Mouse (Mus musculus): ENCODE data around the gene Pomt2.
A peak's percentile ranks its signal among the peaks of the same experiment; 100 is the strongest.
"Not testable (repeated sequence)": the region's sequence is repeated elsewhere in the genome, so short reads cannot be mapped to it uniquely, and the experiment has no call there.

The Pomt2 gene

DNA sequence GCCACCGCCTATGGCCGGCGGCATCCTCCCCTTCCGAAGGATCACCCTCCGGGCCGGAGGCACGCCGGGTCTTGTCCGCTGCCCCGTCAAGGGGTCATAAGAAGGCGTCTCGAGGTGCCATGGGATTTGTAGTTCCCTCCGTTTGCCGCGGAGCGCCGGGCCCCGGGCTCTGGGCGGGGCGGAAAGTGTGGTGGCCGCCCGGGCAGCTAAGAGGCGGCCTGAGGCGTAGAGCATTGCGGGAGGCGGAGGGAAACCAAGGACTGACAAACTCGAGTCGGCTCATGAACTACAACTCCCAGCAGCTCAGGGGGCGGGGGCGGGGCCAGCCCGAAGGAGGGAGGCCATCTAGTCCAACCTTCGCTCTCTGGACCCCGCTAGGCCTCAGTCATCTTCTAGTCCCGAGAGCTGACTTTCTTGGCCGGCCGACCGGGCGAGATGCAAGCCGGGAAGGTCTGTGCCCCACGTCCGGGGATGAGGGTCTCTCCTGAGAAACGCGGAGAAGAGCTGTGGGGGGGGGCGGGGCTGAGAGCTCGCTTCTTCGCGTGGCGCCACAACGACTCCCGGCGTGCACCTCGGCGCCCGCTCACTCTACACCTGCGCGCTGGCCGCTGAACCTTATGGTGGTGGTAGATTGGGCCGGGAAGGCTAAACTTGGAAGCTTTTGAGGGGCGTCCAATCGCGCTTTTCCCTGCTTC, at the start of gene Pomt2:
TSS of gene Pomt2 (minus strand) at position 574 of the 695 bp plus-strand sequence.
- peak; percentile 95 for DNase-seq

DNA sequence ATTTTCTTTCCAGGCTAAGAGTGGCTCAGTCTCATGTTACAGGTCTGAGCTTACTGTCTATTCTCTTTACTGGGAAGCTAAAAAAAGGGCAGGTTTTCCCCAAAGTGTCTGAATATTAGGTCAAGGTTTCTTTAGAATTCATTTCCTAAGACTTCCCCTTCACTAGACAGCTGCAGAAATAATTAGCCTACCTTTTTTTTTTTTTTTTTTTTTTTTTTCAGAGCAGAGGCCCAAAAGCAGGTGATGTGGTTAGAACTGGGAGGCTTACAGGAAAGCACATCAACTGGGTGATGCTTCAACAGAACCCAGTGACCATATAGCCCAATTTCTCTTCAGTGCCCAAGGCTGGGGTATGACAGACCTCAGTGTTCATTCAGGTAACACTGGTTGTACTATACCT, 48.5 kb upstream of the Pomt2 start:
- DNase-seq = no peak

DNA sequence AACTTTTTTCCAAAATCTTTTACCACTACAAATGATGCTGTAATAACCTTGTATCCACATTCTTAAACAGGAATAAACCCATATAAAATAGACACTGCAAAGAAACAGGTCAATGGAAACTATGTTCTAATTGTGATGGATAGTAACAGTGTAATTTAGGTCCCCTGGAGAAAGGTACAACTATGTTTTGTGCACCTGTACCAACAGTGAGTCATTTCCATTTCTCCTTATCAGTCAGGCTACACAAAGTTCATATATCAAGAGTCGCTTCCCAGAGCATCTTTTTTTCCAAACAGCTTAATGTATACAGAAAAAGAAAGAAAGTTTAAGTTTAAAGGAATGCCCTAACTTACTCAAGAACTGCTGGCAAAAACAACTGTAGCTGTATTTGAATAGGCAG, 47.3 kb upstream of the Pomt2 start:
- DNase-seq = no peak

DNA sequence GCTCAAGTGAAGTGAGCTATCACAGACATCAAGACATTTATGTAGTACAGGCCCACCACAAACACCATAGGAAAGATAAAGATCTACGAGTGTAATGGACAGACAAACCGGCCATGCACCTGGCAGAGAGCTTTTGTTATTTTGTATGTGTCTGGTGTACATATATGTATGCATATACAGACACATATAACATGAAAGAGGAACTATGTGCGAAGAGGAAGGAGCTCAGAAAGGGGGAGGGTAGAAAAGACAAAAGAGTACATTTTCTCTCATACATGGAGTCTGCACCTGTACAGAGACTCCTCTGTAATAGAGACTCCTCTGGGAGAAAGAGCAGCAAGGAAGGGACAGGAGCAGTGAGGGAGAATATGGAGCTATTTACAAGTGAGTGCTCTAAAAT, 45.2 kb upstream of the Pomt2 start:
- no peak for DNase-seq

DNA sequence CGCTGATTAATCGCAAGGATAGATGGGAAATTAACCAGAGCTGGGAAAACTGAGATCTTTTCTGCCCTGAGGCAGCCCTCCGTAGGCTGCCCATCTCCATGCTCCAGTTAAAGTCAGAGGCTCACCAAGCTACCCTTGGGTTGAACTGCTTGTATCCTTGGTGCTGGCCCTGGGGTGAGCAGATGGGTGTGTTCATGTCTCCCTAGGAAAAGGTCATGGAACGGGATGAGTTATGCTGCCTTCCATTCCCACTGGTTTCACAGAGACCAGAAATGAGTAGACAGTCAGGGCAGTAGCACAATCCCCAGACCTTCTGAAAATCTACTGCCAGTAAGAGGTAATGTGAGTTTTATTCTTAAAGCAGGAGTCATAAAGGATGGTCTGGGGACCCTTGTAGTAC, 29.9 kb upstream of the Pomt2 start:
- no peak for DNase-seq

DNA sequence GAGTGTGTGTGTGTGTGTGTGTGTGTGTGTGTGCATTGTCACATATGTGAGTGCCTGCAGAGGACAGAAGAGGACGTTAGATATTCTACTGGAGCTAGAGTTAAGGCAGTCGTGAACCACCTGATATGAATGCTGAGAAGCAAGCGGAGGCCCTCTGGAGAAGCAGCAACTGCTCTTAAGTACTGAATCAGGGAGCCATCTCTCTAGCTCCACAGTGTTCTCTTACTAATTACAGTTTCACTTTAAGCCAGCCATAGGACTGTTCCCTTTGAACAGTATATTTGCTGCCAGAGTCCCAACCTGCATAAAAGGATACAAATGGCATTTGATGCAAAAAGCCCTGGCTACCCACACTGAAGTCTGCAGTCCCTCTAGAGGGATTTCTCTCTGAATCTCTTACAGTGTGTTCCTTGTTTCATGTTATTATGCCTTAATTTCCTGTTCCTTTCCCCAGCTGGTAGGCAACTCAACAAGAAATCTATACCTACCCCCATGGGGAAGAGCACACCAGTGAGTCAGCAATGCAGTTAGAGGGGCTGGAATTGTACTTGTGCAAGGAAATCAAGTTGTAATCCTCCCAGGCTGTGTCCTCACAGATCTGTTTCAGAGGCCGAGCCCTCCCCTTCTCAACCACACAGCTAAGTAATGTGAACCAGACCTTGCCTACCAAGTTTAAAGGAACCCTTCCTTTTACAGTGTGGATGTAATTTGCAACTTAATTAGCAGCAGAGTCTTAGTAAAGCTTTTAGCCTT, 27.6 kb upstream of the Pomt2 start:
- DNase-seq = no peak

DNA sequence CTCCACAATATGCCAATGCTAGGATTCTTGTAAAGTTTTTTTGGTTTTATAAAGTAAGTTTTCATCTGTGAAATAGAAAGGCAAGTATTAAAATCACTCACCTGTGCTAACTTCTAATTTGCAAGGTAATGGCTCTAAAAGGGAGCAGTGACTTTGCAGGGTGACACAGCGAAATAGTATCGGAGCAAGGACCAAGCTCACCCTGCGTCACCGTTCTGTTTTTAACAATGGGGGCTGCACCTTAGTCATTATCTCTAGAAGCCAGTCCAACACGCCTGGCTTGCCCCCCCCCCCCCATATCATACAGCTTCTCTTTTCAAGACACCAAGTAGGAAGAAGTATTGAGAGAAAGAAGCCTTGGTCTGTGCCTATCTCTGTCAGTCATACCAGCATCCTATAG, 13.0 kb upstream of the Pomt2 start:
- peak; percentile 56 for DNase-seq

DNA sequence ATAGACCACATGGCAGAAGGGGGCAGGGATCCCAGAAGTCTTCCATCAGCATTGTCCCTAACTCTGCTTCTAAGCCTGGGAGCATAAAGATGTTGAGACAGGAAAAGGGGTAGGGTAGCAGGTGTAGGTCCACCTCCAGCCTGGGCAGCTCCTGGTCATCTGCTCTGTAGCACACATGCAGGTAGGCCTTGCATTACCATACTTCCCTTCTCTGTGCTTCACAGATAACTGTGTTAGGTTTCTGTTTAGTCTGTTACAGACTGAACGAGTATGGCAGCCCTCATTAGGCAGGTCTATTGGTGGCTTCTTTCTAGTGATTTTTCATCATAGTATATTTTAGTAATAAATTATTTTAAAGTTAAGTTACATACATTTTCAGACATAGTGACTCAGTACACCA, 12.5 kb upstream of the Pomt2 start:
- no peak for DNase-seq

DNA sequence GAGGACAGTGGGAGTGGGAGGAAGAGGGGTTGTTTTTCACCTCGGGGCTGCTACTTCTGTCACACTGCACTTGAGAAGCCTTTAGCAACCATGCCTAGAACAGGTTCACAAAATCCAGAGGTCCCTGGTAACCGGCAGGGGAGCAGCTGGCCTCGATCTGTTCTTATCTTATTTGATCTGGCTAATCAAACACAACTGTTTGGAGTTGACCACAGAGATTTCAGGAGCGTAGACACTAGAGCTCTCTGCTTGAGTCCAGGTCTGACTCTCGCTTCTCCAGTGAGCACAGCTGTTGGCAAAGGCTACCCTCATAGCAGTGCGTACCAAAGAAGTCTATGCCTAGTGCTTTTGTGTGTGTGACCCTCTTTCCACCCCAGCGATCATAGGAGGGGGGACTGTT, 10.3 kb upstream of the Pomt2 start:
- DNase-seq = peak; percentile 18

DNA sequence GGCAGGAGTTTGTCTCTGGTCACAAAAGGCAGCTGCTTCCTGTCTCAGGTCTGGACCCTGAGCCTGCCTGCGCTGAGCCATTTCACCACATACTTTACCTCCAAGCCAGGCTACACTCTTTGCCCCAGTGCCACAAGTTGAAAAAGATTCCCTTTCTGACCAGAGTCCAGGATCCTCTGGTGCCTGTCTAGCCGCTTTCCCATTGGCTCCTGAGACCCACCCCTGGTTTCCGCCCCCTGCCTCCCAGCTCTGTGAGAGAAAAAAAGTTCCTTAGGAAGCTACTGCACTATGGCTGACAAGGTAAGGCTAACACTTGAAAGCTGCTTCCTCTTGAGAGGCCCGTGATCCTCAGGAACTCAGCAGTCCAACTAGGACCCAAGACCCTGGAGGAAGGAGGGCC, 9.6 kb upstream of the Pomt2 start:
- peak; percentile 56 for DNase-seq

DNA sequence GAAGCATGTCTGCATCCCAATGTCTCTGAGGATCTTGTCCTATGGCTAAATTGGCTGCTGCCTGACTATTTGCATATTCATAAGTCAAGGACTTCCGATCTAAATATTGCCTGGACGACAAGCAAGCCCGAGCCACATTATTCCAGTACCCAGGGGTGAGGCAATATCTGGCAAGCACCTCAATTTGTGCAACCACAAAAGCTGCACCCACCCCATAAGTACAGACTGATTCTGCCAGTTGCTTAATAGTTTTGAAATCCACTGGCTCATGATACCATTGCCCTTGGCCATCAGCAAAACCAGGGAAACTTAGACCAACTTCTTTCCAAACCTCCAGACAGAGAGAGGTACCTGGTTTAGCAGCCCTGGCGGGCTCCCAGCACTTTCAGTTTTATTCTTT, 6.7 kb upstream of the Pomt2 start:
- DNase-seq = not testable (repeated sequence)

DNA sequence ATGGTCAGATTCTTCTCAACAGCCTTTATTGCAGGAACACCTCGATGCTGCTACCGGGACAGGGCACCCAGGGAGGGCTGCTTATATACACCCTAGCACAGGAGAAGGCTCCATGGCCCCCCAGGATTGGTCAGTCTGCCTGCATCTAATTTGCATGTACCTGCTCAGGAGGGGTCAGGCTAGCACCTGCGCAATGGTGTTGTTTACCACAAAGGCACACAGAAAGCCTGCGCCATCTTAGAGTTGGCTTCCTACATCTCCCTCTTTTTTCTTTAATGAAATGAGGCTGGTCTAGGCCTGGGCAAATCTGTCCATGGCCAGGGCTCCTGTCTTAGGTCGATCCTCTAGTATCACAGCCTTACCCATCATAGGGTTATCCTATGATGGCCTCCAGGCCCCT, 1.7 kb upstream of the Pomt2 start:
- DNase-seq = no peak

DNA sequence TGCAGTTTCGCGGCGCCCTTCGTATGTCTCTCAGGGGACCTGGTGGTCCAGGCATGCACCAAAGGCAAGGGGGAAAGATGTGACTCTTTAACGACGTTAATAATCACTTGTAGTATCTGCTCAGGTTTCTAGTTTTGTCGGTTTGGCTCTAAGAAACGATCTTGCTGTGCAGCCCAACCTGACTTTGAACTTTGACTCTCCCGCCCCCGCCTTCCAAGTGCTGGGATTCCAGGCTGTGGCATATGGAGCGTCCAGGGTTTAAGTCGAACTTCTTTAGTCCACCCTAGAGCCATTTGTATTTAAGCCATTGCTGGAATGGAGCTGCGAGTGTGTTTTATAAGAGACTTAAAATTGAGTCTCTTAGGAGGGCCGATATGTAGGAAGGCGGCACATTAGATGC, 368 bp upstream of the Pomt2 start:
- DNase-seq = peak; percentile 19

DNA sequence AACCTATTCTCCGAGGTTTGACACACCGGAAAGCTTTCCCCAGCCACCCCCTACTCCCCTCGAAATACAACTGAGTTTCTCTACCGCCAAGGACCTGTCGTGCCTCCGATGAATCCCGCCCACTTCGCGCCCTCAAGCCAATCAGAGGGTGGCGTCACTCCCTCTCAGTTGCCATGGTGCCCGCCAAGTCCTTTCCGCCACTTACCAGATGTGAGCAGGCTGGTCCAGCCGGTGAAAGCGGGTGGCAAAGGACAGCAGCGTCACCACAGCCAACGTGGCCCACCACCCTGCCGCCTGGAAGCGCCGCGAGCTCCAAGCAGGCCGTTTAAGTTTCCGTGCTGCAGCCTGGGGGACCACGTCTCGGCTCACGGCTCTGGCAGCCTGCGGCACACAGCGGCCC, 802 bp downstream of the Pomt2 start, which contains the start of gene Gstz1:
TSS of gene Gstz1 (plus strand) at position 200 of the 400 bp plus-strand sequence.
- DNase-seq = peak; percentile 90

DNA sequence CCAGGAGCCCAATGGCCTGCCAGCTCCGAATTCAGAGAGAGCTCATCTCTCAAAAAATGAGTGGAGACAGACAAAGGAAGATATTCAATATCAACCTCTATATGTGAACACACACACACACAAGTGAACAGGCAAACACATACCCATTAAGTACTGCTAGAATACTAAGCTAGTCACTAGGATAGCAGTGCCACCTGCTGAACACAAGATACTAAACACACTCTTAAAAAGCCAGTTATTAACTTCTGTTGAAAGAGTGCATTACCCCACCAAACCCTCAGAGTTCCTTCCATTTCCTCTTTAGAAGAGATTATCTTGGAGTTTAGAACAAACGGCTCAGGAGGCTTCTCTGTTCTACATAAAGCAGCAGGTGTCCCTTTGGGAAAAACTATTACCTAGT, 5.6 kb downstream of the Pomt2 start:
- DNase-seq = no peak

DNA sequence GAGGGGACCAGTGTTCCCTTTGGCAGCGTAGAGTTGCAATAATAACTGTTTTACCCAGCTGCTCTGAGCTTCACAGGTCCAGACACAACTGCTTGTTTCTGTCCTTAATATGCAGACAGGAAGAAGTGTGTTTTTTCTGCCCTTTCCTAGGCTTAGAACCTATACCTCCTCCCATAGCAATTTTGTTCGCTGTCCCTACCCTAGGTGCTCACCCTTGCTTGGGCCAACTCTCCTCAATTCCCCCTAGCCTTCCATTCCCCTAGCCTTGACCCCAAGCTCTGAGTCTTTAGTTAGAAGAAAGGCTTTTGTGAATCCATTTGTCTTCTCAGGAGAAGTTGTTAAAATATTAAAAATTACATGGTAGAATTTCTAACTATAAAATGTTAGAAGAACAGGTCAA, 9.0 kb downstream of the Pomt2 start:
- DNase-seq = no peak

DNA sequence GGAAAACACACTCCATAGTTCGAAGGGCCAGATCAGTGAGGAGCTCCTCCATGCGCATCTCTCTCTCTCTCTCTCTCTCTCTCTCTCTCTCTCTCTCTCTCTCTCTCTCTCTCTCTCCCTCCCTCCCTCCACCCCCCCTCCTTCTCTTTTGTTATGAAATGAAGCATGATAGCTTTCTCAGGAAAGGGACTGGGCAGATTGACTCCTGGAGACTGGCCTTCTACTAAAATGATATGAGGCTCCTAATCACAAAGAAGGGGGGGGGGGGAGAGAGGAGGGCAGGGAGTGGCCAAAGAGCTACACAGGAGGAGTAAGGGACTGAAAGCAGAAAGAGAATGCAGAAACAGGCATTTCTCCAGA, 9.4 kb downstream of the Pomt2 start:
- no peak for DNase-seq

DNA sequence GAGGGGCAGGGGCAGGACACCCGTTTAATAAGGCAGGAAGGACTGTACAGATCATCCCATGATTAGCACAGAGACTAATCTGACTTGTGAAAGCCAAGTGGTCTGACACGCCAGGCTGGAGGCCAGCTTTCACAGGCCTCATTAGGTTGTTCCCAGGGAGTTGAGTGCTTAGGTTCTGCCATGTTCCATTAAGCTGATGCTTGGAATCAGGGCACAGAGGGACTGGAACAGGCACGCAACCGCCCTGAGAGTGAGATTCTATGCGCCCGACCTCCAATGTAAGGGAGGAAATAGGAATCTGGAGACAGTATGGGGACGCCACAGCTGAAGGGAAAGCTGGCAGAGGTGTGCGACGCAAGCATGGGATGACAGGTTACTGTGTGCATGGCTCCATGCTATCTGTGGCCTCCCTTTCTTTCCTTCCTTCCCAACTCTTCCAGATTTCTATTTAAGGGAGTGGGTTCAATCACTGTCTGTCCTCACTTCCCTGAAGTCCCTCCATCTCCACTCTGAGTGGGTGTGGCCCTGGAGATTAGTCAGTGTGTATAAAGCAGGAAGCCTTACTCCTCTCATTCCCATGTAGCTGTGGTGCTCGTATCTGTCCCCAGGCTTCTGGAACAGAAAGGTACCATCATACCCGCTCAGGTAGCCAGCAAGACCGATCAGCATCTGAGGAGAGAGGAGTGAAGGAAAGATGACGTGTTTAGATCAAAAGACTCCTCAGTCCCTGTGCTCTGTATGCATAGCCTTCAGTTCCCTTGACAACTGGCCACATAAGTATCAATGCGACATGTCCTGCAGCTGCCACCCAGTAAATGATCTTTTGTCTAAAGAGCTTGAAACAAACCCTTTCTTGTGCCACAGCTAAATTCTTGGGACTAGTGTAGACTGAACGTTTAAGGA, 10.1 kb downstream of the Pomt2 start:
- no peak for DNase-seq

DNA sequence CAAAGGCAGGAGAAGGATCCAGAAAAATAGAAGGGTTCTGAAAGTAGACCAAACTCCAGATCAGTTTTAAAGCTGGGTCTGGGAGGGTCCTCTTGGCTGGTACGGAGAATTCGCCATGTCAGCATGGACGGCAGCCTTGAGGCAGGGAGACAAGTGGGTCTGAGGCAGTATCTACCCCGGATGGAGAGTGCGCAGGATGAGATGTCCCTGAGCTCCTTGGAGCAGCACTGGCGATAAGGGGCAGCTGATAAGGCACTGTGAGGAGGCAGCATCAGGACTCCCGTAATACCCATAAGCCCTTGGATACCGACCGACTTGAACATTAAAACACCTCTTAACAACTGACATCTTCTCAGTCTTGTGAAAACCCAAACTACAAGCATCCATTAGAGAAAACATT, 15.0 kb downstream of the Pomt2 start:
- DNase-seq = peak; percentile 13

DNA sequence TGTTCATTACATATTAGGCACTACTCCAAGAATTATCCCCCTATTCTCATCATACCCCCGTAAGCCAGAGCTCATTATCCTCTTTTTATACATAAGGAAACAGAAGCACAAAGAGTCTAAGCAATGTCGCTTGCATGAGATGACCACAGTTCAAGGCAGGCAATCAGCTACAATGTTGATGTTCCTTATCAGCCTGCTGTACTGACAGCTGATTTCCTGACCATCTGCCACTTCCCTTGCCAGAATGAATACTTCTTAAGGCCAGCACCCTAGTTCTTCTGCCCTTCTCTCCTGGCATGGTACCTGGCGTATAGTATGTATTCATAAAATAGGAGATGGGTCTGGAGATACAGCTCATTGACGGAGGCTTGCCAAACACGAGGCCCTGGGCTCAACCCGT, 15.6 kb downstream of the Pomt2 start:
- DNase-seq = no peak

DNA sequence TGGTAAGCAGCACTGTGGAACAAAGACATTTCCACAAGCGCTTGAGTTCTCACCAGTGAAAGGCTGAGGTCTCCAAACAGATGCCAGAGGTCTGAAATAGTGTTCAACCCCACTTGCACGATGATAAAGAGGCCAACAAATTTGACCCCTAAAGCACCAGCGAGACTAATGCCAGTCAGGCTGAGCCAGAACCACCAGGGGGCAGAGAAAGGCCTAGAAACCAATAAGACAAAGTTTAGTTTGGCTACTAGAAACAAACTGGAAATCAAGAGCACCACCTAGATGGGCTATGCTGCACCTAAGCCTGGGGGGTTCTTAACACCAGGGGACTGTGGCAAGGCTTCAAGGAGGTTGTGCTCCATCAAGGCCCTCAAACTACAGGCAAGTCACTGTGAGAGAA, 16.1 kb downstream of the Pomt2 start:
- DNase-seq = peak; percentile 36

DNA sequence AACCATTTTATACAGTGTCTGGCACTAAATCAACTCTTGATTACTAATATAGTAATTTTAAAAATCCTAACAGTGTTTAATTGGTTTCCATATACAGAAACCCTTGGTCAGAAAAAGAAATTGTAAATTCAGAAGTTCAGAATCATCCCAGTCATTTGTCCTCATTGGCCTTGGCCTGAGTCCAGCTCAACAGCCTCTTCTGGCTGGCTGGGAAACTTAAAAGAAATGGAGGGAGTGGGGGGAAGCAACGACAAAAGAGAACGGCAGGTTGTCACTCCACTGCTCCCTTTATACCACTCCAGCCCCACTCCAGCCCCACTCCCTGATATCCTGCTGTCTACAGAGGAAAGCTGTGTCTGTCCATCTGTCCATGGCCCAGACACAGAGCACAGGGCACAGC, 16.6 kb downstream of the Pomt2 start:
- DNase-seq = no peak

DNA sequence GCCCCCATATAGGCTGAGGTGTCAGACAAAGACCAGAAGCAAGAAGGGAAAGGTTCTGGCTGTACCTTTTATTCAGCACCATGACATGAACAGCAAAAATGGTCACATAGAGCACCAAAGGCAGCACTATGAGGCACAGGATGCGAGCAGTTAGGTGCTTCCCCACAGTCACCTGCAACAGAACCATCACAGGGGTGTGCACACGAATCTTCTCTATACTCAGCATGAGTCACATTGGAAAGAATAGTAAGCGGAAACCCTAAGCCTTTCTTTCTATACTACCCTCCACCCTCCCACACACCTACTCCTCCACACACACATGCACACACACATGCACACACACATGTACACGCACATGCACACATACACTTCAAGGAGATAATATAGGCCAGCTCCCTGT, 17.5 kb downstream of the Pomt2 start:
- no peak for DNase-seq

DNA sequence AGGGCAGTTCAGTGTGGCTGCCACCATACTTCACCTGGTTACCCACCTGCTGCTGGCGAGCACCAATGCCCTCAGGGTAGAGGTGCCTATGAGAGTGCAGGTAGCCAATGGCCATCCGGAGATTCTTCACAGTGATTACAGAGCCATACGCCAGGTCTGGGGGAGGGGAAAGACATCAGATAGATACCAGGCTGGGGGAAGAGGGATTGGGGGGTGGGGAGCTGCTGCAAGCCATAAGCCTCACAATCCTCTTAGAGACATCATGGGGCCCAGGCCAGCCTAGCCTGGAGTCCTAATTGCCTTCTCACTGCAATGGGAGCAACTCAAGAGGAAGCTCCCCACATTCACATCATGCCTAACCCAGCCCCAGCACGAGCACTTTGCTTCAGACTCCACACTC, 20.5 kb downstream of the Pomt2 start:
- DNase-seq = no peak

Measured in liver (tissue).